Mouse (Mus musculus) monocyte, adult 2 months (primary cell): Measurements from ENCODE around the gene Map3k7.
"Not testable (repeated sequence)": the region's sequence is repeated elsewhere in the genome, so short reads cannot be mapped to it uniquely, and the experiment has no call there.

Experiments used
- DNase-seq, 2 experiments: peaks; one replicate each; pipeline ENCODE4 v3.0.0; 2022; ENCODE audit warnings: low spot score in 2 of 2, low read depth in 1 of 2

Gene Map3k7

GRCm38 (mm10) chr4:31981863-31982262 is 18.0 kb downstream of the Map3k7 start:
- no peak for DNase-seq

GRCm38 (mm10) chr4:31993386-31993785 is 29.5 kb downstream of the Map3k7 start:
- no peak for DNase-seq

- no peak for DNase-seq
Measured at GRCm38 (mm10) chr4:31993865-31994264, 30.0 kb downstream of the Map3k7 start.

GRCm38 (mm10) chr4:32001498-32001897 is 37.6 kb downstream of the Map3k7 start:
- no peak for DNase-seq

GRCm38 (mm10) chr4:32004773-32005591 is 41.1 kb downstream of the Map3k7 start:
- DNase-seq, result no peak

GRCm38 (mm10) chr4:32007174-32007573 is 43.3 kb downstream of the Map3k7 start:
- no peak for DNase-seq

GRCm38 (mm10) chr4:32008095-32008494 is 44.2 kb downstream of the Map3k7 start:
- DNase-seq, result no peak

- no peak for DNase-seq
Measured at GRCm38 (mm10) chr4:32010808-32011207, 46.9 kb downstream of the Map3k7 start.

- no peak for DNase-seq
Measured at GRCm38 (mm10) chr4:32011218-32011973, 47.5 kb downstream of the Map3k7 start.

- no peak for DNase-seq
Measured at GRCm38 (mm10) chr4:32021131-32021530, 57.2 kb downstream of the Map3k7 start.

- DNase-seq, result no peak
Measured at GRCm38 (mm10) chr4:32022321-32022720, 58.4 kb downstream of the Map3k7 start.

- not testable (repeated sequence) for DNase-seq
Measured at GRCm38 (mm10) chr4:32024170-32024569, 60.3 kb downstream of the Map3k7 start.

- DNase-seq, result no peak
Measured at GRCm38 (mm10) chr4:32025105-32025504, 61.2 kb downstream of the Map3k7 start.

- no peak for DNase-seq
Measured at GRCm38 (mm10) chr4:32027094-32027493, 63.2 kb downstream of the Map3k7 start.

GRCm38 (mm10) chr4:32037267-32037666 is 73.4 kb downstream of the Map3k7 start:
- no peak for DNase-seq

- no peak for DNase-seq
Measured at GRCm38 (mm10) chr4:32041741-32042452, 78.0 kb downstream of the Map3k7 start.

- no peak for DNase-seq
Measured at GRCm38 (mm10) chr4:32045234-32045633, 81.3 kb downstream of the Map3k7 start.

GRCm38 (mm10) chr4:32049824-32050223 is 85.9 kb downstream of the Map3k7 start:
- DNase-seq, result no peak

- no peak for DNase-seq
Measured at GRCm38 (mm10) chr4:32053171-32053570, 89.3 kb downstream of the Map3k7 start.

GRCm38 (mm10) chr4:32055151-32056052 is 91.5 kb downstream of the Map3k7 start:
- DNase-seq, result peak; percentile 42 to 72

- DNase-seq, result no peak
Measured at GRCm38 (mm10) chr4:32056441-32056840, 92.5 kb downstream of the Map3k7 start.
